Mouse (Mus musculus) lung, adult 2 months (tissue): Measurements from ENCODE around the gene Fgr.

Experiments used
- CTCF ChIP-seq: fragments of 200-500 bp; IDR thresholded peaks from 2 replicates; pipeline ENCODE4 v1.5.1; 2011; ENCODE audit warnings: mild to moderate bottlenecking, low read length, control low read depth; ENCODE audit not compliant: insufficient read depth
- POLR2A ChIP-seq: fragments of 200-500 bp; IDR thresholded peaks from 2 replicates; pipeline ENCODE4 v1.6.1; 2011; ENCODE audit warnings: low read depth, mild to moderate bottlenecking, control low read depth, low read length, borderline replicate concordance; ENCODE audit errors: extremely low read depth

GRCm38 (mm10) chr4:133047353-133048105 is 73.6 kb downstream of the Fgr start:
- no peak for TF ChIP-seq CTCF
- TF ChIP-seq POLR2A = no peak
